20 mouse cellular contexts compared by ENCODE assay signal in genomic region chr9:75833189-75833732, GRCm38 (mm10). TPM values are rescaled to one million over a fixed set of nuclear protein-coding genes. Genes with fewer than 3 reads are reported as not detected.
DNase-seq lines count a peak whose midpoint lies in the region; ATAC-seq lines count a peak whose summit lies in the region.
"Had no signal": no experiment of that assay in that cellular context is flagged by ENCODE, and none has a peak within 500 bp of the region (broad histone marks: within the 10 kb centered on the region; RNA-seq: fewer than 3 reads in every experiment).

No protein-coding gene starts in this region.

- peak; percentile 7 to 13 for DNase-seq in heart, postnatal 10 days
- DNase-seq in kidney, postnatal 4 days, result peak; percentile 8 to 13
- DNase-seq in kidney, adult 11 months, result no peak
- peak; percentile 53 for DNase-seq in adipocyte (ENCODE audit: low spot score)
- peak; percentile 12 for DNase-seq in retina, embryonic 14.5 days (ENCODE audit: low spot score)
- DNase-seq in gastrocnemius, adult 8-10 months (ENCODE audit: low spot score in 2 of 2), result no peak
- DNase-seq: cerebellum, adult 8-10 months; gastrocnemius, postnatal 25 days; layer of hippocampus, adult 9-11 months; spleen, adult 18-20 months had no signal

- H3K27ac ChIP-seq in heart, embryonic 11.5 days (ENCODE audit: low read depth, low read length), result no peak overlapping the region
- H3K27ac ChIP-seq: forebrain, embryonic 13.5 days; hindbrain, embryonic 15.5 days; liver, embryonic 14.5 days; stomach, embryonic 15.5 days had no signal

- ATAC-seq in heart, embryonic 11.5 days (replicated peaks; ENCODE audit: insufficient number of reproducible peaks, low FRiP score, low TSS enrichment), result no peak
- ATAC-seq: CD4-positive, CD25-positive, alpha-beta regulatory T cell, adult 4 months; forebrain, embryonic 13.5 days; intestine, postnatal 0 days; midbrain, embryonic 16.5 days had no signal

- H3K36me3 ChIP-seq in heart, embryonic 11.5 days (ENCODE audit: control insufficient read depth, insufficient read depth, low read length), result no peaks in the 10 kb centered on the region
- H3K36me3 ChIP-seq: G1E; hindbrain, embryonic 15.5 days; stomach, embryonic 15.5 days had no signal

- H3K4me2 ChIP-seq in heart, embryonic 11.5 days, result no peak overlapping the region
- H3K4me2 ChIP-seq: forebrain, embryonic 13.5 days; hindbrain, embryonic 15.5 days; stomach, embryonic 15.5 days had no signal

- H3K9me3 ChIP-seq in heart, embryonic 11.5 days (replicated peaks; ENCODE audit: control insufficient read depth, low read length), result no peaks in the 10 kb centered on the region
- H3K9me3 ChIP-seq: forebrain, embryonic 13.5 days; G1E; hindbrain, embryonic 15.5 days; stomach, embryonic 15.5 days had no signal

- intact Hi-C loops in heart, postnatal 10 days (cut with DNase I), result no loop called here

- no peaks in the 10 kb centered on the region for H3K27me3 ChIP-seq in heart, embryonic 11.5 days (ENCODE audit: control insufficient read depth, insufficient read depth, low read length)
- H3K27me3 ChIP-seq: forebrain, embryonic 13.5 days; hindbrain, embryonic 15.5 days; stomach, embryonic 15.5 days had no signal

- no peaks in the 10 kb centered on the region for H3K4me1 ChIP-seq in heart, embryonic 11.5 days (ENCODE audit: control insufficient read depth, insufficient read depth, low read length)
- H3K4me1 ChIP-seq: forebrain, embryonic 13.5 days; hindbrain, embryonic 15.5 days; stomach, embryonic 15.5 days had no signal

- WGBS in heart, embryonic 11.5 days (ENCODE audit: insufficient replicate concordance), result 49% methylated on average over 5 of the region's 5 CpGs

- H3K9ac ChIP-seq in heart, embryonic 11.5 days (ENCODE audit: low read depth, low read length), result no peak overlapping the region
- H3K9ac ChIP-seq: forebrain, embryonic 13.5 days; hindbrain, embryonic 15.5 days; liver, embryonic 14.5 days; stomach, embryonic 15.5 days had no signal

- no peak overlapping the region for H3K4me3 ChIP-seq in heart, embryonic 11.5 days (ENCODE audit: low read depth, low read length)
- H3K4me3 ChIP-seq: forebrain, embryonic 13.5 days; hindbrain, embryonic 15.5 days; stomach, embryonic 15.5 days had no signal

RNA-seq across cellular contexts. Expression of gene Bmp5, which starts 58.1 kb away (rescaled TPM):
- 1 to 10 TPM; 1.9 TPM for total RNA-seq in heart, postnatal 10 days (2021)
- 11.2 and 14.5 TPM in 2 replicates for polyA plus RNA-seq in heart, embryonic 11.5 days (2014; fragmentation: Nextera tagmentation; extraction: Ambion mirVana)
- total RNA-seq in gastrocnemius, adult 8-10 months (2022), result 1 to 10 TPM in 3 of 4 experiments, under 1 TPM in 1; 0.94 to 2.7 (median 1.6) TPM
- total RNA-seq: megakaryocyte, adult 5-6 weeks had no signal
- polyA plus RNA-seq: CD4-positive, CD25-positive, alpha-beta regulatory T cell, adult 4 months; G1E had no signal

Comparison
In these comparisons a context has a peak if more than half of its experiments do, and no peak if none do; other contexts are left out.
1. DNase-seq: peak in heart, postnatal 10 days (2 of 2), kidney, postnatal 4 days (2 of 2), adipocyte (single experiment) and retina, embryonic 14.5 days (single experiment); none in kidney, adult 11 months (single experiment) and gastrocnemius, adult 8-10 months (0 of 2).